ENCODE assay signal across 11 mouse cellular contexts in the genomic region with DNA sequence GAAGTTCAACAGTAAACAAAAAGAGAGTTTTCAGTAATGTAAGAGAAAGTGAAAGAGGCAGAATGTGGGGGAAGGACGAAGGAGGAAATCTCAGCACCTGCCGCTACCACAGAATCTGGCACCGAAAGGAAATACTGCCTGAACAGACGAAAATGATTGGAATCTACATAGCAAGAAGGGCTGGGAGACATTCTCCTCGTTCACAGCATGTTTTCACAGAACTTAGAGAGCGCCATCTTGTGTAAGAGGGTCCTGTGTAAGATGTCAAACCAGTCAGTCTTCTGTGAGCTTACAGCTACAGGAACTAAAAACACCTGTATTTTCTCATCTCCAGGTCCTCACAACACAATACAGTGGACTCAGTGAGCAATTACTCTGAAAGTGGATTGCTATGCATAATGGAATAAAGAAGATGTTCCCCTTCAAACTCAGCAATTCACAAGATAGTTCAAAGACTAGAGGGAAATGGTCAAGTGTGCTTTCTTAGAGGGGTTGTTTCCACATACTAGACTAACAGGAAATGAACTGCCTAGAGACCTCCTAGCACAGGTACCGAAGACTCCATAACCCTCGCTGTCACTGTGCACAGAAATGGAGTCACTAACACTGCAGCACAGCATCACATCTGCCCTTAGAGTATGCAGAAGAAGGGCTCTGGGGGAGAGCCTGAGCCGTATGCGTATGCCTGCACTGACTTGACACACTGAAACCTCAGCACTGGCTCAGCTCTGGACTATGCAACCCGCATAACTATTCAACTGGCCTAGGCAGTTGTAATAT. TPM values are rescaled to one million over a fixed set of nuclear protein-coding genes. Genes with fewer than 3 reads are reported as not detected.
A peak's percentile ranks its signal among the peaks of the same experiment; 100 is the strongest.
DNase-seq lines count a peak whose midpoint lies in the region; TF ChIP-seq lines count a peak whose summit lies in the region.
"Had no signal": no experiment of that assay in that cellular context is flagged by ENCODE, and none has a peak within 500 bp of the region (broad histone marks: within the 10 kb centered on the region; RNA-seq: fewer than 3 reads in every experiment).

No protein-coding gene starts in this region.

- DNase-seq in kidney, adult 2 months, result peak; percentile 25
- DNase-seq in kidney, postnatal 36 days, result no peak
- DNase-seq in CD4-positive helper T cell, adult 2 months (ENCODE audit: low read depth, low spot score), result peak; percentile 59
- DNase-seq in R1 (ENCODE audit: low read depth, low spot score), result peak; percentile 33
- DNase-seq in lung, postnatal 36 days, result peak; percentile 42
- no peak for DNase-seq in right cerebral cortex, postnatal 4 days
- DNase-seq in frontal cortex, postnatal 36 days (ENCODE audit: low spot score in 2 of 2), result no peak
- DNase-seq in yolk sac, embryonic 10.5 days (ENCODE audit: low spot score), result no peak
- DNase-seq: kidney, adult 11 months; retina, postnatal 1 day had no signal

- TF ChIP-seq CTCF in kidney, adult 2 months (conservative IDR thresholded peaks at IDR 0.05; ENCODE audit: insufficient read depth, insufficient read length, low read depth, low read length), result no peak

- peak overlapping the region; percentile 37; the same call in 1 of the 2 replicates for H3K4me3 ChIP-seq in kidney, adult 2 months (ENCODE audit: insufficient read depth, low read depth, low read length)
- H3K4me3 ChIP-seq: liver, embryonic 15.5 days had no signal

- no peaks in the 10 kb centered on the region for H3K27me3 ChIP-seq in kidney, adult 2 months (replicated peaks; ENCODE audit: control insufficient read depth, insufficient read depth, low read length)
- H3K27me3 ChIP-seq: liver, embryonic 15.5 days had no signal

- no peaks in the 10 kb centered on the region for H3K4me1 ChIP-seq in kidney, adult 2 months (ENCODE audit: control insufficient read depth, insufficient read depth, low read length)

- no peaks in the 10 kb centered on the region for H3K36me3 ChIP-seq in kidney, adult 2 months (ENCODE audit: control insufficient read depth, insufficient read depth, low read length)
- H3K36me3 ChIP-seq: liver, embryonic 15.5 days had no signal

- H3K27ac ChIP-seq in kidney, adult 2 months (ENCODE audit: insufficient read depth, low read depth, low read length), result peak overlapping the region; percentile 4; the same call in 1 of the 2 replicates
- H3K27ac ChIP-seq: liver, embryonic 15.5 days had no signal

- 47% methylated on average over 11 of the region's 11 CpGs for WGBS in kidney, adult 2 months

- no peak for TF ChIP-seq POLR2A in kidney, adult 2 months (IDR thresholded peaks at IDR 0.05; ENCODE audit: low read depth, low read length)

RNA-seq across cellular contexts. Expression of a gene that starts 7.3 kb away (rescaled TPM):
- 3.5 and 4.2 TPM in 2 replicates for polyA plus RNA-seq in kidney, adult 2 months (2012; rRNA removed)

Comparison
In these comparisons a context has a peak if more than half of its experiments do, and no peak if none do; other contexts are left out.
1. DNase-seq: peak in kidney, adult 2 months (single experiment), CD4-positive helper T cell, adult 2 months (single experiment), R1 (single experiment) and lung, postnatal 36 days (single experiment); none in kidney, postnatal 36 days (0 of 2), right cerebral cortex, postnatal 4 days (single experiment), frontal cortex, postnatal 36 days (0 of 2) and yolk sac, embryonic 10.5 days (single experiment).